12 mouse cellular contexts compared by ENCODE assay signal in genomic region chr4:128427261-128428030, GRCm38 (mm10).
A peak's percentile ranks its signal among the peaks of the same experiment; 100 is the strongest.
DNase-seq lines count a peak whose midpoint lies in the region; ATAC-seq and TF ChIP-seq lines count a peak whose summit lies in the region.
"Had no signal": no experiment of that assay in that cellular context is flagged by ENCODE, and none has a peak within 500 bp of the region (broad histone marks: within the 10 kb centered on the region; RNA-seq: fewer than 3 reads in every experiment).

No protein-coding gene starts in this region.

- no peak for DNase-seq in layer of hippocampus, adult 2 months (ENCODE audit: low spot score in 2 of 2)
- no peak for DNase-seq in layer of hippocampus, adult 9-11 months
- DNase-seq in cerebellum, adult 9-11 months = peak; percentile 61
- peak; percentile 57 for DNase-seq in lung, postnatal 10 days
- DNase-seq in right cerebral cortex, postnatal 25 days = no peak
- DNase-seq in retina, embryonic 14.5 days (ENCODE audit: low spot score) = no peak
- DNase-seq: heart, postnatal 14 days; retina, postnatal 1 day; thymus, postnatal 4 days had no signal

- H3K27ac ChIP-seq in layer of hippocampus, adult 2 months = peak overlapping the region; percentile 12; the same call in 1 of the 2 replicates
- peak overlapping the region; percentile 66 for H3K27ac ChIP-seq in kidney, embryonic 16.5 days (ENCODE audit: low read length)
- no peak overlapping the region for H3K27ac ChIP-seq in midbrain, embryonic 15.5 days
- H3K27ac ChIP-seq: limb, embryonic 12.5 days had no signal

- no peaks in the 10 kb centered on the region for H3K36me3 ChIP-seq in kidney, embryonic 16.5 days (ENCODE audit: insufficient read depth, low read length)
- H3K36me3 ChIP-seq in midbrain, embryonic 15.5 days (replicated peaks) = no peaks in the 10 kb centered on the region
- H3K36me3 ChIP-seq: limb, embryonic 12.5 days had no signal

- no peak overlapping the region for H3K4me3 ChIP-seq in layer of hippocampus, adult 2 months
- no peak overlapping the region for H3K4me3 ChIP-seq in kidney, embryonic 16.5 days (ENCODE audit: low read length)
- no peak overlapping the region for H3K4me3 ChIP-seq in midbrain, embryonic 15.5 days
- H3K4me3 ChIP-seq: limb, embryonic 12.5 days had no signal

- no peak for TF ChIP-seq CTCF in layer of hippocampus, adult 2 months (conservative IDR thresholded peaks at IDR 0.05)

- no peak overlapping the region for H3K4me2 ChIP-seq in kidney, embryonic 16.5 days (replicated peaks; ENCODE audit: low read depth, low read length)
- H3K4me2 ChIP-seq in midbrain, embryonic 15.5 days = no peak overlapping the region
- H3K4me2 ChIP-seq: limb, embryonic 12.5 days had no signal

- peak; percentile 49 for ATAC-seq in kidney, embryonic 16.5 days (ENCODE audit: low FRiP score, low TSS enrichment)
- ATAC-seq in midbrain, embryonic 15.5 days (replicated peaks) = no peak

- H3K9me3 ChIP-seq in kidney, embryonic 16.5 days (ENCODE audit: low read length) = peaks cover 4% of the 10 kb centered on the region; the same call in 1 of the 2 replicates
- no peaks in the 10 kb centered on the region for H3K9me3 ChIP-seq in midbrain, embryonic 15.5 days

- peaks cover 10% of the 10 kb centered on the region; the same call in 1 of the 2 replicates for H3K4me1 ChIP-seq in kidney, embryonic 16.5 days (ENCODE audit: insufficient read depth, low read length)
- peaks cover 21% of the 10 kb centered on the region for H3K4me1 ChIP-seq in midbrain, embryonic 15.5 days
- H3K4me1 ChIP-seq: limb, embryonic 12.5 days had no signal

- no peak overlapping the region for H3K9ac ChIP-seq in kidney, embryonic 16.5 days (replicated peaks; ENCODE audit: low read length)
- H3K9ac ChIP-seq in midbrain, embryonic 15.5 days = no peak overlapping the region
- H3K9ac ChIP-seq: limb, embryonic 12.5 days had no signal

- no peaks in the 10 kb centered on the region for H3K27me3 ChIP-seq in kidney, embryonic 16.5 days (ENCODE audit: insufficient read depth, low read length)
- H3K27me3 ChIP-seq in midbrain, embryonic 15.5 days (replicated peaks) = no peaks in the 10 kb centered on the region
- H3K27me3 ChIP-seq: limb, embryonic 12.5 days had no signal

- WGBS in kidney, embryonic 16.5 days = 70% methylated on average over 14 of the region's 14 CpGs
- WGBS in midbrain, embryonic 15.5 days = 78% methylated on average over 14 of the region's 14 CpGs

Comparison
In these comparisons a context has a peak if more than half of its experiments do, and no peak if none do; other contexts are left out.
1. DNase-seq: peak in cerebellum, adult 9-11 months (single experiment) and lung, postnatal 10 days (single experiment); none in layer of hippocampus, adult 2 months (0 of 2), layer of hippocampus, adult 9-11 months (single experiment), right cerebral cortex, postnatal 25 days (single experiment) and retina, embryonic 14.5 days (single experiment).